Mouse (Mus musculus): ENCODE results near the gene Rhbdf2. TPM values are rescaled to one million over a fixed set of nuclear protein-coding genes. Genes with fewer than 3 reads are reported as not detected.
"Not testable (repeated sequence)": the region's sequence is repeated elsewhere in the genome, so short reads cannot be mapped to it uniquely, and the experiment has no call there.

Rhbdf2 gene
- polyA plus RNA-seq, 2 experiments = 5.0 to 11.4 TPM

DNA sequence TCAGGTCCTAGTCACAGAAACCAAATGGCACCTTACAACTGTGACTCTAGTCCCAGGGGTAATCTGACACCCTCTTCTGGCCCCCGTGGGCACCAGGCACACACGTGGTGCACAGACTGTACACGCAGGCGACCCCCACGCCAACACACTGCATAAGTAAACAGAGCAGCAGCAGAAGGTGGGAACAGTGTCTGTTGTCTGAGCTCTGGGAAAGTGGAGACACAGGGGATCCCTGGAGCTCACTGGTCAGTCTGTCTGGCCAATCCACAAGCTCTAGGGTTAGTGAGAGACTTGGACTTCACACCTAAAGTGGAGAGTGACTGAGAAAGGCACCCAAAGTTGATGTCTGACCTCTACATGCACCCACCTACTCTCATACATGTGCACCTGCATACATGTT is 42.5 kb upstream of the Rhbdf2 start:
- H3K27me3 ChIP-seq (ENCODE audit: control insufficient read depth, insufficient read depth, low read length) = no peaks in the 10 kb centered on the region
- WGBS = 13% methylated on average over 5 of the region's 5 CpGs
- no peak for TF ChIP-seq POLR2A (IDR thresholded peaks at IDR 0.05; ENCODE audit: borderline replicate concordance, extremely low read depth, insufficient read depth, insufficient read length)
- H3K4me2 ChIP-seq (replicated peaks; ENCODE audit: low read depth, low read length, severe bottlenecking) = no peak overlapping the region
- no peak for ATAC-seq (ENCODE audit: low FRiP score, low read depth)
- peaks cover 16% of the 10 kb centered on the region for H3K36me3 ChIP-seq (ENCODE audit: control insufficient read depth, insufficient read depth, low read length)
- H3K4me1 ChIP-seq (ENCODE audit: control insufficient read depth, insufficient read depth, low read length) = peaks cover 19% of the 10 kb centered on the region; the same call in 1 of the 2 replicates
- H3K4me3 ChIP-seq (replicated peaks; ENCODE audit: low read length) = no peak overlapping the region
- H3K9ac ChIP-seq (ENCODE audit: low read depth, low read length, severe bottlenecking) = no peak overlapping the region
- no peaks in the 10 kb centered on the region for H3K9me3 ChIP-seq (ENCODE audit: control insufficient read depth, low read length)
- no peak overlapping the region for H3K27ac ChIP-seq (replicated peaks; ENCODE audit: low read depth, low read length)
- no peak for DNase-seq (ENCODE audit: low spot score)

- Histone ChIP-seq H3K9me3 (ENCODE audit: control insufficient read depth, low read length) (no peaks in the 10 kb centered on the region), H3K9ac (ENCODE audit: low read depth, low read length, severe bottlenecking) (no peak overlapping the region), H3K27me3 (ENCODE audit: control insufficient read depth, insufficient read depth, low read length) (no peaks in the 10 kb centered on the region), H3K4me1 (ENCODE audit: control insufficient read depth, insufficient read depth, low read length) (peaks cover 16% of the 10 kb centered on the region; the same call in 1 of the 2 replicates), H3K4me2 (replicated peaks; ENCODE audit: low read depth, low read length, severe bottlenecking) (no peak overlapping the region), H3K4me3 (replicated peaks; ENCODE audit: low read length) (no peak overlapping the region), H3K27ac (replicated peaks; ENCODE audit: low read depth, low read length) (no peak overlapping the region), H3K36me3 (ENCODE audit: control insufficient read depth, insufficient read depth, low read length) (peaks cover 11% of the 10 kb centered on the region)
- ATAC-seq (ENCODE audit: low FRiP score, low read depth) (no peak), DNase-seq (ENCODE audit: low spot score) (no peak)
- no peak for TF ChIP-seq POLR2A (IDR thresholded peaks at IDR 0.05; ENCODE audit: borderline replicate concordance, extremely low read depth, insufficient read depth, insufficient read length)
- WGBS = 23% methylated on average over 7 of the region's 7 CpGs
Measured at GRCm38 (mm10) chr11:116668839-116669238, 42.0 kb upstream of the Rhbdf2 start.

DNA sequence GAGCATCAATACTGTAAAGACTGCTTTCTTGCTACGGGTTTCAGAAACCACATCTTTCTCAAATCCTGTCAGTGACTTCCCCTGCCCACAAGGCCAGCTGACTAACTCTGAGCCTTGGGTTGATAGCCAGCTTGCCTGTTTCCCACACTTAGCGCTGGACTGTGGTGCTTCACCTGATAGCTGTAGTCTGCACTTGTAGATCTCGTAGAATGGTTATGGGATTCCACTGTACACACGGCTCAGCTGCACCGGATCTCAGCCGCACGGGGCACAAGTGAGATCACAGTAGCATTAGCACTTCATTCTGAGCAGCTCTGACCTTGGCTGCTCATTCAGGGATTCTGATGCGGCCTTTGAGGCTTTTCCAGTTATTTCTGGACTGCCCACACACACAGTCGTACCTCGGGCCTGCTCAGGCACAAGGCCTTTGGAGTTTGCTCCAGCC is 41.6 kb upstream of the Rhbdf2 start:
- Histone ChIP-seq H3K4me2 (replicated peaks; ENCODE audit: low read depth, low read length, severe bottlenecking) (no peak overlapping the region), H3K27ac (replicated peaks; ENCODE audit: low read depth, low read length) (no peak overlapping the region), H3K4me3 (replicated peaks; ENCODE audit: low read length) (no peak overlapping the region), H3K9ac (ENCODE audit: low read depth, low read length, severe bottlenecking) (no peak overlapping the region), H3K9me3 (ENCODE audit: control insufficient read depth, low read length) (no peaks in the 10 kb centered on the region), H3K36me3 (ENCODE audit: control insufficient read depth, insufficient read depth, low read length) (peaks cover 6% of the 10 kb centered on the region), H3K4me1 (ENCODE audit: control insufficient read depth, insufficient read depth, low read length) (peaks cover 15% of the 10 kb centered on the region; the same call in 1 of the 2 replicates), H3K27me3 (ENCODE audit: control insufficient read depth, insufficient read depth, low read length) (no peaks in the 10 kb centered on the region)
- ATAC-seq (ENCODE audit: low FRiP score, low read depth) (no peak), DNase-seq (ENCODE audit: low spot score) (no peak)
- WGBS = 65% methylated on average over 10 of the region's 10 CpGs
- no peak for TF ChIP-seq POLR2A (IDR thresholded peaks at IDR 0.05; ENCODE audit: borderline replicate concordance, extremely low read depth, insufficient read depth, insufficient read length)

DNA sequence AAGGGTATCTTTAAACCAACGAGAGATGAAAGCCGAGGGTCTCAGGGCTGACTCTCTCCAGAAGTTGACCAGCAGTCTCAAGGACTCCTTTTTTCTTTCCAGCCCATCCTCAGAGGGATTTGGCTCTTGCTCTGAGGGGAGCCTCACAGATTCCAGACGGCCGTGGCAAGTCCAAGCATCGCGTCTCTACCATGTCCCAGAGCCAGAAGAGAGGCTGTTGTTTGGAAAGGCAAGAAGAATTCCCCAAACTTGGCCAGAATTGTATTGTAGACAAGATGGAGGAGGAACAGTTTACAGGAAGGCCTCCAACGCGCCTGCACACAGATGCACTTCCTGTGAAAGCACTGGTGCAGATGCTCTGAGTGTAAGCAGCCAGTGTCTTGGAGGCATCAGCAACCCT is 41.1 kb upstream of the Rhbdf2 start:
- Histone ChIP-seq H3K4me1 (ENCODE audit: control insufficient read depth, insufficient read depth, low read length) (peaks cover 10% of the 10 kb centered on the region; the same call in 1 of the 2 replicates), H3K27me3 (ENCODE audit: control insufficient read depth, insufficient read depth, low read length) (no peaks in the 10 kb centered on the region), H3K4me3 (replicated peaks; ENCODE audit: low read length) (no peak overlapping the region), H3K36me3 (ENCODE audit: control insufficient read depth, insufficient read depth, low read length) (peaks cover 2% of the 10 kb centered on the region), H3K9ac (ENCODE audit: low read depth, low read length, severe bottlenecking) (no peak overlapping the region), H3K4me2 (replicated peaks; ENCODE audit: low read depth, low read length, severe bottlenecking) (no peak overlapping the region), H3K9me3 (ENCODE audit: control insufficient read depth, low read length) (no peaks in the 10 kb centered on the region), H3K27ac (replicated peaks; ENCODE audit: low read depth, low read length) (no peak overlapping the region)
- no peak for TF ChIP-seq POLR2A (IDR thresholded peaks at IDR 0.05; ENCODE audit: borderline replicate concordance, extremely low read depth, insufficient read depth, insufficient read length)
- ATAC-seq (ENCODE audit: low FRiP score, low read depth) (no peak), DNase-seq (ENCODE audit: low spot score) (no peak)
- 77% methylated on average over 8 of the region's 8 CpGs for WGBS

GRCm38 (mm10) chr11:116667012-116667411 is 40.2 kb upstream of the Rhbdf2 start:
- H3K9me3 ChIP-seq (ENCODE audit: control insufficient read depth, low read length); ATAC-seq (ENCODE audit: low FRiP score, low read depth); H3K27ac ChIP-seq (replicated peaks; ENCODE audit: low read depth, low read length); DNase-seq (ENCODE audit: low spot score); H3K4me1 ChIP-seq (ENCODE audit: control insufficient read depth, insufficient read depth, low read length); H3K4me3 ChIP-seq (replicated peaks; ENCODE audit: low read length); H3K27me3 ChIP-seq (ENCODE audit: control insufficient read depth, insufficient read depth, low read length); H3K4me2 ChIP-seq (replicated peaks; ENCODE audit: low read depth, low read length, severe bottlenecking); H3K36me3 ChIP-seq (ENCODE audit: control insufficient read depth, insufficient read depth, low read length); H3K9ac ChIP-seq (ENCODE audit: low read depth, low read length, severe bottlenecking): not testable (repeated sequence)
- 76% methylated on average over 3 of the region's 5 CpGs for WGBS

GRCm38 (mm10) chr11:116666566-116666965 is 39.7 kb upstream of the Rhbdf2 start:
- Histone ChIP-seq H3K27me3 (ENCODE audit: control insufficient read depth, insufficient read depth, low read length) (no peaks in the 10 kb centered on the region), H3K9me3 (ENCODE audit: control insufficient read depth, low read length) (no peaks in the 10 kb centered on the region), H3K36me3 (ENCODE audit: control insufficient read depth, insufficient read depth, low read length) (no peaks in the 10 kb centered on the region), H3K4me2 (replicated peaks; ENCODE audit: low read depth, low read length, severe bottlenecking) (no peak overlapping the region), H3K4me1 (ENCODE audit: control insufficient read depth, insufficient read depth, low read length) (peaks cover 4% of the 10 kb centered on the region; the same call in 1 of the 2 replicates), H3K27ac (replicated peaks; ENCODE audit: low read depth, low read length) (no peak overlapping the region), H3K9ac (ENCODE audit: low read depth, low read length, severe bottlenecking) (no peak overlapping the region), H3K4me3 (replicated peaks; ENCODE audit: low read length) (no peak overlapping the region)
- DNase-seq (ENCODE audit: low spot score) (no peak), ATAC-seq (ENCODE audit: low FRiP score, low read depth) (no peak)
- 65% methylated on average over 9 of the region's 9 CpGs for WGBS
- no peak for TF ChIP-seq POLR2A (IDR thresholded peaks at IDR 0.05; ENCODE audit: borderline replicate concordance, extremely low read depth, insufficient read depth, insufficient read length)

Data from limb, embryonic 14.5 days (tissue).